Mouse (Mus musculus): Measurements from ENCODE around the gene Gm20388. TPM values are rescaled to one million over a fixed set of nuclear protein-coding genes. Genes with fewer than 3 reads are reported as not detected.

Gene Gm20388
- total and polyA plus RNA-seq, 2 experiments from 2014 or later = 51.3 TPM; not detected in 1

- 27% methylated on average over 15 of the region's 15 CpGs for WGBS
- no peak for DNase-seq
- peaks cover 6% of the 10 kb centered on the region; the same call in 1 of the 2 replicates for H3K36me3 ChIP-seq (ENCODE audit: insufficient read depth)
- H3K4me3 ChIP-seq (ENCODE audit: low read depth, low read length) = no peak within 1 kb of the TSS
- H3K27me3 ChIP-seq (ENCODE audit: insufficient read depth, low read length) = peaks cover 28% of the 10 kb centered on the region
- no peak within 1 kb of the TSS for H3K4me2 ChIP-seq (ENCODE audit: low read depth)
- no peak for ATAC-seq
- H3K4me1 ChIP-seq (ENCODE audit: insufficient read depth) = peaks cover 11% of the 10 kb centered on the region; the same call in 1 of the 2 replicates
- no peaks in the 10 kb centered on the region for H3K9me3 ChIP-seq (ENCODE audit: low read length)
- H3K9ac ChIP-seq = no peak within 1 kb of the TSS
- H3K27ac ChIP-seq (ENCODE audit: low read depth, low read length) = no peak within 1 kb of the TSS
- TF ChIP-seq CTCF (IDR thresholded peaks at IDR 0.05; ENCODE audit: low read depth) = no peak
Observed at GRCm38 (mm10) chr8:123894502-123895097, 3984.0 kb downstream of the Gm20388 start, which contains the start of gene Acta1. Acta1 (minus strand) TSS chr8:123894751.

DNA sequence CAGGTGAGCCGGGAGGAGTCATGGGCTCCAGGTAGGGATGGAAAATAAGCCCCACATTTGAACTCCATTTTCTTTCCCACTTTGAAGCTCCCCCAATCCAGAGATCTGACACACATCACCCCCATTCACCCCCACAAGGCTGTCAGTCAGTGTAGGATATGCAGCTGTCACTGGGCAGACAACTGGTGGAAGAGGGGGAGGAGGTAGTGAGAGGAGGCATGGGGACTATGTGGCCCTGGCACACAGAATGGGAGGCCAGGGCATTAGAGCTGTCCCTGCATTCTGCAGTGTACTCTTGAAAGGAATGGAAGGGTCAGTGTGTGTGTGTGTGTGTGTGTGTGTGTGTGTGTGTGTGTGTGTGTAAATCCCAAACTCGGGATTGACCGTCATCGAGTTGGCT lies 3984.6 kb downstream of the Gm20388 start:
- Histone ChIP-seq H3K4me2 (ENCODE audit: low read depth) (no peak overlapping the region), H3K9ac (no peak overlapping the region), H3K9me3 (ENCODE audit: low read length) (no peaks in the 10 kb centered on the region), H3K27me3 (ENCODE audit: insufficient read depth, low read length) (peaks cover 24% of the 10 kb centered on the region), H3K4me3 (ENCODE audit: low read depth, low read length) (no peak overlapping the region), H3K27ac (ENCODE audit: low read depth, low read length) (no peak overlapping the region), H3K4me1 (ENCODE audit: insufficient read depth) (peaks cover 11% of the 10 kb centered on the region; the same call in 1 of the 2 replicates), H3K36me3 (ENCODE audit: insufficient read depth) (peaks cover 9% of the 10 kb centered on the region)
- ATAC-seq (no peak), DNase-seq (no peak)
- 72% methylated on average over 4 of the region's 4 CpGs for WGBS
- no peak for TF ChIP-seq CTCF (IDR thresholded peaks at IDR 0.05; ENCODE audit: low read depth)

DNA sequence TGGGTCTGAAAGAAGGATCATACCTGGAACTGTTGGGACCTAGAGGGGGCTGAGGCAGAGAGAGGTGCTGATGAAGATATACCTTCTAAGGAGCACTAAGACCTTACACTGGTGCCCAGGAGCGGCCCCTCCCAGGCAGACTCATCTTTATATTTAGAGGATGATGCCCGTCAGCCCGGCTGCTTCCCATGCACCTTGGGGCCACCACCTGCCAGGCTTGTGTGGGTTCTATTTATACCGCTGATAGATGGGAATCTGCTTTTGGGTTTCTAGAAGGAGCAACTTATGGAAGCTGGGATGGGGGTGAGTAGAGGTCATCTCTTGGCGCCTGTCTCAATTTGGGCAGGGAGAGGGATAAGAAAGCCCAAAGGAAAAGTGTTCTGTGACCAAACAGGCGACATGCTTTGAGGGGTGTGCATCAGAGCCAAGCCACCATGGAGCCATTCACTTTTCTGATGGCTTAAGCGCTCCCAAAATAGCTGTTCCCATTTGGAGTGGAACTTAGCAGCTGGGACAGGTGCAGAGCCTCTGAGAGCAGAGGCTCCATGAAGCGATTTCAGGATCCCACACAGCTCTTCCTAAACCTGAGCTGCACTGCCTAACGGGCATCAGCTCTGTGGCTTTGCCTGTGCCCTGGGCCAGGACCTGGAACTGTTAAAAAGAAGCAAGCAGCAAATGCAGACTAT lies 3985.2 kb downstream of the Gm20388 start:
- peaks cover 15% of the 10 kb centered on the region for H3K36me3 ChIP-seq (ENCODE audit: insufficient read depth)
- H3K4me1 ChIP-seq (ENCODE audit: insufficient read depth) = peaks cover 11% of the 10 kb centered on the region; the same call in 1 of the 2 replicates
- no peak for TF ChIP-seq CTCF (IDR thresholded peaks at IDR 0.05; ENCODE audit: low read depth)

GRCm38 (mm10) chr8:123896366-123896761 lies 3985.7 kb downstream of the Gm20388 start:
- Histone ChIP-seq H3K9ac (no peak overlapping the region), H3K4me3 (ENCODE audit: low read depth, low read length) (no peak overlapping the region), H3K9me3 (ENCODE audit: low read length) (no peaks in the 10 kb centered on the region), H3K27me3 (ENCODE audit: insufficient read depth, low read length) (peaks cover 24% of the 10 kb centered on the region), H3K36me3 (ENCODE audit: insufficient read depth) (peaks cover 15% of the 10 kb centered on the region), H3K4me1 (ENCODE audit: insufficient read depth) (peaks cover 8% of the 10 kb centered on the region; the same call in 1 of the 2 replicates), H3K4me2 (ENCODE audit: low read depth) (no peak overlapping the region), H3K27ac (ENCODE audit: low read depth, low read length) (no peak overlapping the region)
- no peak for TF ChIP-seq CTCF (IDR thresholded peaks at IDR 0.05; ENCODE audit: low read depth)
- WGBS = 63% methylated on average over 14 of the region's 14 CpGs
- ATAC-seq (no peak), DNase-seq (no peak)

More for the DNA sequence above, 3985.2 kb downstream of the Gm20388 start:
- Histone ChIP-seq H3K27me3 (ENCODE audit: insufficient read depth, low read length) (peaks cover 24% of the 10 kb centered on the region), H3K9me3 (ENCODE audit: low read length) (no peaks in the 10 kb centered on the region), H3K27ac (ENCODE audit: low read depth, low read length) (no peak overlapping the region), H3K4me3 (ENCODE audit: low read depth, low read length) (no peak overlapping the region), H3K9ac (no peak overlapping the region), H3K4me2 (ENCODE audit: low read depth) (no peak overlapping the region)
- ATAC-seq (no peak), DNase-seq (no peak)
- 65% methylated on average over 9 of the region's 9 CpGs for WGBS

- no peak for TF ChIP-seq CTCF (IDR thresholded peaks at IDR 0.05; ENCODE audit: low read depth)
- WGBS = 49% methylated on average over 10 of the region's 10 CpGs
- DNase-seq (no peak), ATAC-seq (no peak)
- Histone ChIP-seq H3K4me2 (ENCODE audit: low read depth) (no peak overlapping the region), H3K36me3 (ENCODE audit: insufficient read depth) (peaks cover 19% of the 10 kb centered on the region), H3K4me1 (ENCODE audit: insufficient read depth) (peaks cover 6% of the 10 kb centered on the region; the same call in 1 of the 2 replicates), H3K27ac (ENCODE audit: low read depth, low read length) (no peak overlapping the region), H3K27me3 (ENCODE audit: insufficient read depth, low read length) (peaks cover 24% of the 10 kb centered on the region), H3K9ac (no peak overlapping the region), H3K4me3 (ENCODE audit: low read depth, low read length) (no peak overlapping the region), H3K9me3 (ENCODE audit: low read length) (no peaks in the 10 kb centered on the region)
Observed at GRCm38 (mm10) chr8:123896774-123897173, 3986.1 kb downstream of the Gm20388 start.

DNA sequence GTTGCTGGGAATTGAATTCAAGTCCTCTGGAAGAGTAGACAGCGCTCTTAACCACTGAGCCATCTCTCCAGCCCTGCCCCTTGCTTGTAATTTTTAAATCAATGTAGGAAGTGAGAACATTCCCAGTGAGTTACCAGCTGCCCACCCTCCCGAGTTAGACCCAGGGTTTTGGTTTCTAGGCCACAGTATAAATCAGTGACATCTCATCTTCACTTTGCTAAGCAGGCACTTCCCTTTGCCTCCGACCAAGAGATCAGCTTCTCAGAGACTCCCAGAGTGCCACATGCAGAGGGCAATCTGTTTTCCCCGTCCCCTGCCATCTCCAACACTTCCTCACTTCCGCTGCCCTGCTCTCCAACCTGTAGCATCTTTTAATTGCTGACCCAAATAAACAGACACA lies 3987.9 kb downstream of the Gm20388 start:
- H3K36me3 ChIP-seq (ENCODE audit: insufficient read depth) = peaks cover 35% of the 10 kb centered on the region
- H3K4me1 ChIP-seq (ENCODE audit: insufficient read depth) = no peaks in the 10 kb centered on the region
- no peak overlapping the region for H3K4me2 ChIP-seq (ENCODE audit: low read depth)
- TF ChIP-seq CTCF (IDR thresholded peaks at IDR 0.05; ENCODE audit: low read depth) = no peak
- ATAC-seq = no peak
- H3K9me3 ChIP-seq (ENCODE audit: low read length) = no peaks in the 10 kb centered on the region
- peaks cover 14% of the 10 kb centered on the region for H3K27me3 ChIP-seq (ENCODE audit: insufficient read depth, low read length)
- 85% methylated on average over 5 of the region's 5 CpGs for WGBS
- no peak overlapping the region for H3K27ac ChIP-seq (ENCODE audit: low read depth, low read length)
- no peak for DNase-seq
- no peak overlapping the region for H3K9ac ChIP-seq
- no peak overlapping the region for H3K4me3 ChIP-seq (ENCODE audit: low read depth, low read length)

GRCm38 (mm10) chr8:123899366-123899765 lies 3988.7 kb downstream of the Gm20388 start:
- H3K27ac ChIP-seq (ENCODE audit: low read depth, low read length) = no peak overlapping the region
- TF ChIP-seq CTCF (IDR thresholded peaks at IDR 0.05; ENCODE audit: low read depth) = no peak

More at GRCm38 (mm10) chr8:123899366-123899765, 3988.7 kb downstream of the Gm20388 start:
- 92% methylated on average over 7 of the region's 7 CpGs for WGBS
- ATAC-seq (no peak), DNase-seq (no peak)
- H3K9me3 ChIP-seq (ENCODE audit: low read length) = no peaks in the 10 kb centered on the region
- H3K4me2 ChIP-seq (ENCODE audit: low read depth) = no peak overlapping the region
- peaks cover 8% of the 10 kb centered on the region for H3K27me3 ChIP-seq (ENCODE audit: insufficient read depth, low read length)
- peaks cover 43% of the 10 kb centered on the region for H3K36me3 ChIP-seq (ENCODE audit: insufficient read depth)
- no peaks in the 10 kb centered on the region for H3K4me1 ChIP-seq (ENCODE audit: insufficient read depth)
- H3K9ac ChIP-seq = no peak overlapping the region
- H3K4me3 ChIP-seq (ENCODE audit: low read depth, low read length) = no peak overlapping the region

Measured in forebrain, postnatal 0 days (tissue).